Mouse (Mus musculus): ENCODE results near the gene Adam15. TPM values are rescaled to one million over a fixed set of nuclear protein-coding genes. Genes with fewer than 3 reads are reported as not detected.

Gene Adam15
- polyA plus RNA-seq, 1 experiment from 2014 or later = 40.4 TPM

- Histone ChIP-seq H3K27ac (no peak overlapping the region), H3K4me3 (no peak overlapping the region), H3K36me3 (no peaks in the 10 kb centered on the region), H3K9me3 (no peaks in the 10 kb centered on the region), H3K27me3 (replicated peaks) (no peaks in the 10 kb centered on the region), H3K4me1 (no peaks in the 10 kb centered on the region), H3K4me2 (replicated peaks) (no peak overlapping the region), H3K9ac (no peak overlapping the region)
- 79% methylated on average over 3 of the region's 3 CpGs for WGBS
- no peak for ATAC-seq (ENCODE audit: low FRiP score, low read depth)
Measured at GRCm38 (mm10) chr3:89360237-89360636, 10.4 kb upstream of the Adam15 start.

GRCm38 (mm10) chr3:89359630-89360029, 9.8 kb upstream of the Adam15 start:
- H3K36me3 ChIP-seq = no peaks in the 10 kb centered on the region
- ATAC-seq (ENCODE audit: low FRiP score, low read depth) = no peak
- no peak overlapping the region for H3K9ac ChIP-seq
- H3K9me3 ChIP-seq = no peaks in the 10 kb centered on the region
- 0 out of 2 replicates have a peak, but pooled peaks cover 4% of the 10 kb centered on the region for H3K4me1 ChIP-seq
- H3K27ac ChIP-seq = no peak overlapping the region
- H3K4me2 ChIP-seq (replicated peaks) = no peak overlapping the region
- no peaks in the 10 kb centered on the region for H3K27me3 ChIP-seq (replicated peaks)
- 68% methylated on average over 6 of the region's 6 CpGs for WGBS
- H3K4me3 ChIP-seq = no peak overlapping the region

GRCm38 (mm10) chr3:89356029-89356428, 6.2 kb upstream of the Adam15 start:
- H3K27me3 ChIP-seq (replicated peaks) = no peaks in the 10 kb centered on the region
- no peak overlapping the region for H3K27ac ChIP-seq
- no peaks in the 10 kb centered on the region for H3K36me3 ChIP-seq
- H3K4me3 ChIP-seq = no peak overlapping the region
- no peak overlapping the region for H3K4me2 ChIP-seq (replicated peaks)
- H3K4me1 ChIP-seq = 0 out of 2 replicates have a peak, but pooled peaks cover 4% of the 10 kb centered on the region
- H3K9ac ChIP-seq = no peak overlapping the region
- WGBS = 72% methylated on average over 9 of the region's 9 CpGs
- ATAC-seq (ENCODE audit: low FRiP score, low read depth) = no peak
- no peaks in the 10 kb centered on the region for H3K9me3 ChIP-seq

- H3K9me3 ChIP-seq = no peaks in the 10 kb centered on the region
- 82% methylated on average over 6 of the region's 6 CpGs for WGBS
- H3K4me2 ChIP-seq (replicated peaks) = no peak overlapping the region
- no peak overlapping the region for H3K4me3 ChIP-seq
- ATAC-seq (ENCODE audit: low FRiP score, low read depth) = no peak
- 0 out of 2 replicates have a peak, but pooled peaks cover 2% of the 10 kb centered on the region for H3K27me3 ChIP-seq (replicated peaks)
- H3K4me1 ChIP-seq = peaks cover 6% of the 10 kb centered on the region; the same call in 1 of the 2 replicates
- H3K9ac ChIP-seq = no peak overlapping the region
- H3K27ac ChIP-seq = no peak overlapping the region
- H3K36me3 ChIP-seq = no peaks in the 10 kb centered on the region
Measured at GRCm38 (mm10) chr3:89355512-89355902, 5.7 kb upstream of the Adam15 start.

GRCm38 (mm10) chr3:89354816-89355511, 5.2 kb upstream of the Adam15 start:
- Histone ChIP-seq H3K27me3 (replicated peaks) (0 out of 2 replicates have a peak, but pooled peaks cover 2% of the 10 kb centered on the region), H3K4me1 (peaks cover 11% of the 10 kb centered on the region; the same call in 1 of the 2 replicates), H3K27ac (no peak overlapping the region), H3K9me3 (no peaks in the 10 kb centered on the region), H3K9ac (no peak overlapping the region), H3K36me3 (no peaks in the 10 kb centered on the region), H3K4me2 (replicated peaks) (no peak overlapping the region), H3K4me3 (no peak overlapping the region)
- peak; percentile 39 for ATAC-seq (ENCODE audit: low FRiP score, low read depth)
- WGBS = 17% methylated on average over 5 of the region's 5 CpGs

GRCm38 (mm10) chr3:89351271-89351670, 1.5 kb upstream of the Adam15 start:
- H3K36me3 ChIP-seq = no peaks in the 10 kb centered on the region
- no peak for ATAC-seq (ENCODE audit: low FRiP score, low read depth)
- H3K4me2 ChIP-seq (replicated peaks) = no peak overlapping the region
- H3K27me3 ChIP-seq (replicated peaks) = peaks cover 11% of the 10 kb centered on the region
- H3K4me3 ChIP-seq = no peak overlapping the region
- peaks cover 24% of the 10 kb centered on the region for H3K4me1 ChIP-seq
- H3K9me3 ChIP-seq = no peaks in the 10 kb centered on the region
- no peak overlapping the region for H3K27ac ChIP-seq
- no peak overlapping the region for H3K9ac ChIP-seq
- WGBS = 63% methylated on average over 5 of the region's 5 CpGs

- H3K27me3 ChIP-seq (replicated peaks) = peaks cover 11% of the 10 kb centered on the region
- H3K4me1 ChIP-seq = peaks cover 20% of the 10 kb centered on the region
- peaks cover 13% of the 10 kb centered on the region for H3K36me3 ChIP-seq
- no peak overlapping the region for H3K27ac ChIP-seq
- peak overlapping the region; percentile 59 for H3K4me3 ChIP-seq
- H3K9ac ChIP-seq = peak overlapping the region; percentile 71
- H3K4me2 ChIP-seq (replicated peaks) = peak overlapping the region; percentile 95
- under 1% methylated on average over 38 of the region's 38 CpGs for WGBS
- peak; percentile 55 for ATAC-seq (ENCODE audit: low FRiP score, low read depth)
- H3K9me3 ChIP-seq = no peaks in the 10 kb centered on the region
Measured at GRCm38 (mm10) chr3:89348911-89349868, 606 bp downstream of the Adam15 start.

GRCm38 (mm10) chr3:89347916-89348315, 1.9 kb downstream of the Adam15 start:
- Histone ChIP-seq H3K9ac (no peak overlapping the region), H3K4me1 (peaks cover 20% of the 10 kb centered on the region), H3K9me3 (no peaks in the 10 kb centered on the region), H3K36me3 (peaks cover 24% of the 10 kb centered on the region), H3K27ac (no peak overlapping the region), H3K4me2 (replicated peaks) (no peak overlapping the region), H3K27me3 (replicated peaks) (peaks cover 11% of the 10 kb centered on the region), H3K4me3 (no peak overlapping the region)
- WGBS = 69% methylated on average over 1 of the region's 1 CpGs
- no peak for ATAC-seq (ENCODE audit: low FRiP score, low read depth)

GRCm38 (mm10) chr3:89346815-89347540, 2.8 kb downstream of the Adam15 start:
- WGBS = 83% methylated on average over 10 of the region's 10 CpGs
- Histone ChIP-seq H3K4me2 (replicated peaks) (no peak overlapping the region), H3K9ac (no peak overlapping the region), H3K9me3 (no peaks in the 10 kb centered on the region), H3K27me3 (replicated peaks) (peaks cover 11% of the 10 kb centered on the region), H3K4me1 (peaks cover 20% of the 10 kb centered on the region), H3K27ac (no peak overlapping the region), H3K36me3 (peaks cover 24% of the 10 kb centered on the region), H3K4me3 (no peak overlapping the region)
- no peak for ATAC-seq (ENCODE audit: low FRiP score, low read depth)

GRCm38 (mm10) chr3:89343279-89343678, 6.5 kb downstream of the Adam15 start:
- Histone ChIP-seq H3K27me3 (replicated peaks) (peaks cover 6% of the 10 kb centered on the region), H3K27ac (no peak overlapping the region), H3K9me3 (no peaks in the 10 kb centered on the region), H3K36me3 (peaks cover 24% of the 10 kb centered on the region), H3K4me2 (replicated peaks) (no peak overlapping the region), H3K4me1 (peaks cover 25% of the 10 kb centered on the region), H3K9ac (no peak overlapping the region), H3K4me3 (no peak overlapping the region)
- no peak for ATAC-seq (ENCODE audit: low FRiP score, low read depth)
- 86% methylated on average over 7 of the region's 7 CpGs for WGBS

GRCm38 (mm10) chr3:89341794-89342193, 8.0 kb downstream of the Adam15 start:
- Histone ChIP-seq H3K4me3 (no peak overlapping the region), H3K9me3 (no peaks in the 10 kb centered on the region), H3K4me2 (replicated peaks) (no peak overlapping the region), H3K9ac (no peak overlapping the region), H3K36me3 (peaks cover 24% of the 10 kb centered on the region), H3K27me3 (replicated peaks) (no peaks in the 10 kb centered on the region), H3K4me1 (peaks cover 36% of the 10 kb centered on the region), H3K27ac (no peak overlapping the region)
- 95% methylated on average over 4 of the region's 4 CpGs for WGBS
- ATAC-seq (ENCODE audit: low FRiP score, low read depth) = no peak

- peak overlapping the region; percentile 21 for H3K4me3 ChIP-seq
- ATAC-seq (ENCODE audit: low FRiP score, low read depth) = peak; percentile 21
- 3% methylated on average over 11 of the region's 11 CpGs for WGBS
- peak overlapping the region; percentile 44; the same call in 1 of the 2 replicates for H3K9ac ChIP-seq
- H3K9me3 ChIP-seq = no peaks in the 10 kb centered on the region
- peak overlapping the region; percentile 79 for H3K4me2 ChIP-seq (replicated peaks)
- H3K27ac ChIP-seq = no peak overlapping the region
- H3K4me1 ChIP-seq = peaks cover 48% of the 10 kb centered on the region
- H3K36me3 ChIP-seq = peaks cover 19% of the 10 kb centered on the region
- H3K27me3 ChIP-seq (replicated peaks) = no peaks in the 10 kb centered on the region
Measured at GRCm38 (mm10) chr3:89340465-89340864, 9.3 kb downstream of the Adam15 start.
